Mouse (Mus musculus) naive thymus-derived CD4-positive, alpha-beta T cell, adult 2 months (primary cell): ENCODE results near the gene Gm773.
"Not testable (repeated sequence)": the region's sequence is repeated elsewhere in the genome, so short reads cannot be mapped to it uniquely, and the experiment has no call there.

Experiments
- DNase-seq: peaks from one replicate; pipeline ENCODE4 v3.0.0-alpha.2; 2011; ENCODE audit warnings: low read depth

The Gm773 gene

GRCm38 (mm10) chrX:56212771-56213170, at the start of gene Gm773:
TSS of gene Gm773 (minus strand) at chrX:56212881.
- DNase-seq, result no peak

- not testable (repeated sequence) for DNase-seq
These were observed 26.2 kb downstream of the Gm773 start for GRCm38 (mm10) chrX:56186449-56186848.

DNA sequence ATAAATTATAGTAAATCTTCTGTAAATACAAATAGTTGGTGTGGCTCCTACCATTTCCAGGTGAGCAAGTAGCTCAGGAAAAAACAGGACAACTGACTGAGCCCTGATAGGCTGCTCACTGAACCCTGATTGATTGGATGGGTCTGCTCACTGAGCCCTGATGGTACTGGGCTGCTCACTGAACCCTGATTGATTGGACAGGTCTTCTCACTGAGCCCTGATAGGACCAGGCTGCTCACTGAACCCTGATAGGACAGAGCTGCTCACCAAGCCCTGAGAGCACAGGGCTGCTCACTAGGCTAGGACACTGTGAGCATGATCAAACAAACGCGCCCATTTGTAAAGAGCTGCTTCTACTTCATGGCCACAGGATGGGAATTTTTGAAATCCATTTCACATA, 61.3 kb downstream of the Gm773 start:
- DNase-seq, result no peak
